Mouse (Mus musculus) ES-E14 (cell line): ENCODE results near the gene Rasl11b. TPM values are rescaled to one million over a fixed set of nuclear protein-coding genes. Genes with fewer than 3 reads are reported as not detected.

Experiments
- DNase-seq: peaks from one replicate; pipeline ENCODE4 v3.0.0-alpha.2; 2013; ENCODE audit warnings: low read depth, low spot score
- H3K27ac ChIP-seq: 2 replicates; pipeline ENCODE4 v1.5.1; 2012; ENCODE audit warnings: low read depth, mild to moderate bottlenecking, low read length, moderate library complexity, mixed read lengths; ENCODE audit not compliant: poor library complexity, insufficient read depth, severe bottlenecking
- H3K36me3 ChIP-seq: 2 replicates; pipeline ENCODE4 v1.6.1; 2012; ENCODE audit warnings: mild to moderate bottlenecking, low read length, moderate library complexity, mixed read lengths; ENCODE audit not compliant: control insufficient read depth, poor library complexity, insufficient read depth, severe bottlenecking
- H3K4me1 ChIP-seq, 2 experiments: fragments of 150-350 bp in 1 of 2; sonication (generic) in 1 of 2; 2 replicates each; pipeline ENCODE4 v1.6.1; 2012; ENCODE audit warnings: low read length in 2 of 2, mild to moderate bottlenecking in 1 of 2, mixed read lengths in 1 of 2; ENCODE audit not compliant: control insufficient read depth in 2 of 2, insufficient read depth in 2 of 2, poor library complexity in 1 of 2
- H3K4me3 ChIP-seq, 2 experiments: fragments of 150-350 bp in 1 of 2; sonication (generic) in 1 of 2; 2 replicates each; pipeline ENCODE4 v1.5.1; 2012; ENCODE audit warnings: low read length in 2 of 2, low read depth in 1 of 2, mild to moderate bottlenecking in 1 of 2, mixed read lengths in 1 of 2; ENCODE audit not compliant: insufficient read depth in 1 of 2, poor library complexity in 1 of 2, severe bottlenecking in 1 of 2
- H3K9ac ChIP-seq: 2 replicates; pipeline ENCODE4 v1.6.1; 2012; ENCODE audit warnings: low read depth, mild to moderate bottlenecking, low read length, mixed read lengths; ENCODE audit not compliant: poor library complexity, insufficient read depth, severe bottlenecking
- H3K9me3 ChIP-seq: fragments of 150-350 bp; sonication (generic); 2 replicates; pipeline ENCODE4 v1.6.1; 2012; ENCODE audit warnings: low read depth, mild to moderate bottlenecking, low read length; ENCODE audit not compliant: control insufficient read depth, insufficient read depth
- CHD2 ChIP-seq: IDR thresholded peaks from 2 replicates; pipeline ENCODE4 v1.6.1; 2014; ENCODE audit warnings: mild to moderate bottlenecking, low read depth, low read length, inconsistent platforms
- HCFC1 ChIP-seq: IDR thresholded peaks from 2 replicates; pipeline ENCODE4 v1.6.1; 2012; ENCODE audit warnings: low read length, inconsistent platforms, borderline replicate concordance; ENCODE audit not compliant: insufficient read depth
- MAFK ChIP-seq: IDR thresholded peaks from 2 replicates; pipeline ENCODE4 v1.6.1; 2014; ENCODE audit warnings: mild to moderate bottlenecking, low read depth, low read length, inconsistent platforms; ENCODE audit not compliant: insufficient read depth
- ZC3H11A ChIP-seq: IDR thresholded peaks from 2 replicates; pipeline ENCODE4 v1.6.1; 2012; ENCODE audit warnings: low read depth, mild to moderate bottlenecking, inconsistent platforms, low read length, borderline replicate concordance
- ZNF384 ChIP-seq: IDR thresholded peaks from 2 replicates; pipeline ENCODE4 v1.6.1; 2012; ENCODE audit warnings: low read depth, low read length, inconsistent platforms
- in situ Hi-C, 2 experiments: fragments of 600-800 bp; cut with MboI; formaldehyde crosslinking; loops; one replicate each; pipeline ENCODE4 v1.15.1; 2025; ENCODE audit warnings: low sequenced_read_pairs in 2 of 2, inconsistent platforms in 1 of 2; ENCODE audit not compliant: unreplicated experiment in 2 of 2
- total RNA-seq: library from RNA; depleted of rRNA; stranded (reverse); fragments of 300-350 nt; gene quantifications from 2 replicates; pipeline ENCODE4 v1.2.3, GENCODE M21; 2012

The Rasl11b gene
- total RNA-seq, 1 experiment, result 6.8 TPM

GRCm38 (mm10) chr5:74163141-74163540 lies 31.9 kb upstream of the Rasl11b start:
- no peak for DNase-seq
- no peaks in the 10 kb centered on the region for H3K36me3 ChIP-seq
- H3K4me3 ChIP-seq, result no peak overlapping the region
- no peaks in the 10 kb centered on the region for H3K4me1 ChIP-seq
- in situ Hi-C loops, result no loop called here
- TF ChIP-seq MAFK (no peak), CHD2 (no peak), ZC3H11A (no peak), ZNF384 (no peak), HCFC1 (no peak)
- no peak overlapping the region for H3K27ac ChIP-seq
- no peaks in the 10 kb centered on the region for H3K9me3 ChIP-seq
- no peak overlapping the region for H3K9ac ChIP-seq

GRCm38 (mm10) chr5:74164547-74164946 lies 30.5 kb upstream of the Rasl11b start:
- no peak for DNase-seq
- TF ChIP-seq ZC3H11A (no peak), MAFK (no peak), ZNF384 (no peak), HCFC1 (no peak), CHD2 (no peak)
- no peaks in the 10 kb centered on the region for H3K36me3 ChIP-seq
- H3K9ac ChIP-seq, result no peak overlapping the region
- no peak overlapping the region for H3K4me3 ChIP-seq
- in situ Hi-C loops, result no loop called here
- H3K27ac ChIP-seq, result no peak overlapping the region
- no peaks in the 10 kb centered on the region for H3K9me3 ChIP-seq
- H3K4me1 ChIP-seq, result no peaks in the 10 kb centered on the region

- no peak for TF ChIP-seq MAFK
- TF ChIP-seq ZNF384, result no peak
- TF ChIP-seq CHD2, result no peak
- no peaks in the 10 kb centered on the region for H3K36me3 ChIP-seq
- no peaks in the 10 kb centered on the region for H3K9me3 ChIP-seq
- in situ Hi-C loops, result no loop called here
- H3K9ac ChIP-seq, result no peak overlapping the region
- no peak overlapping the region for H3K4me3 ChIP-seq
- no peak for DNase-seq
- H3K27ac ChIP-seq, result no peak overlapping the region
- no peaks in the 10 kb centered on the region for H3K4me1 ChIP-seq
Observed at GRCm38 (mm10) chr5:74166642-74167041, 28.4 kb upstream of the Rasl11b start.

GRCm38 (mm10) chr5:74168085-74168484 lies 27.0 kb upstream of the Rasl11b start:
- Histone ChIP-seq H3K9me3 (no peaks in the 10 kb centered on the region), H3K4me3 (no peak overlapping the region), H3K36me3 (no peaks in the 10 kb centered on the region), H3K4me1 (no peaks in the 10 kb centered on the region), H3K9ac (no peak overlapping the region), H3K27ac (no peak overlapping the region)
- TF ChIP-seq HCFC1, result no peak
- no peak for TF ChIP-seq MAFK
- TF ChIP-seq ZC3H11A, result no peak
- no peak for TF ChIP-seq ZNF384
- TF ChIP-seq CHD2, result no peak
- in situ Hi-C loops, result no loop called here
- no peak for DNase-seq

GRCm38 (mm10) chr5:74171768-74172167 lies 23.3 kb upstream of the Rasl11b start:
- H3K36me3 ChIP-seq, result no peaks in the 10 kb centered on the region
- H3K4me1 ChIP-seq, result no peaks in the 10 kb centered on the region
- TF ChIP-seq ZC3H11A (no peak), HCFC1 (no peak), CHD2 (no peak), ZNF384 (no peak), MAFK (no peak)
- H3K27ac ChIP-seq, result no peak overlapping the region
- H3K4me3 ChIP-seq, result no peak overlapping the region
- DNase-seq, result no peak
- in situ Hi-C loops, result no loop called here
- H3K9ac ChIP-seq, result no peak overlapping the region
- H3K9me3 ChIP-seq, result no peaks in the 10 kb centered on the region
